Mouse (Mus musculus): ENCODE results near the gene Ddx24.

Gene Ddx24

DNA sequence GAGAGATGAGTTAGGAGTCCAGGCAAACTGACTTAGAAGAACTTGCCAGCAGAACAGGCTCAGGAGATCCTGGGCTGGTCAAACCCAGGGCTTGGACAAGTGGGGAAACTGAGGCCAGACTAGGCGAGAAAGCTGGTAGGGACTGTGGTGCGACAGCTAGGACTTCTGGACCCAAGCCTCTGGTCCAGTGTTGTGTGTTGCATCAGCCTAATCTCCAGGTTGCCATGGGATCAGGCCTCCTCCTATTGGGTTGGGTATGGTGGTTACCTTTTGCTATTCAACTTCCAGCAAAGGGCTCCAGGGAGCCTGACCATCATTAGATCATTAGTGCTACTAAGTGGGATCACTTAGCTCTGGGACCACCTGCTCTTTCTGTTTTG, 36.3 kb downstream of the Ddx24 start:
- DNase-seq = no peak

DNA sequence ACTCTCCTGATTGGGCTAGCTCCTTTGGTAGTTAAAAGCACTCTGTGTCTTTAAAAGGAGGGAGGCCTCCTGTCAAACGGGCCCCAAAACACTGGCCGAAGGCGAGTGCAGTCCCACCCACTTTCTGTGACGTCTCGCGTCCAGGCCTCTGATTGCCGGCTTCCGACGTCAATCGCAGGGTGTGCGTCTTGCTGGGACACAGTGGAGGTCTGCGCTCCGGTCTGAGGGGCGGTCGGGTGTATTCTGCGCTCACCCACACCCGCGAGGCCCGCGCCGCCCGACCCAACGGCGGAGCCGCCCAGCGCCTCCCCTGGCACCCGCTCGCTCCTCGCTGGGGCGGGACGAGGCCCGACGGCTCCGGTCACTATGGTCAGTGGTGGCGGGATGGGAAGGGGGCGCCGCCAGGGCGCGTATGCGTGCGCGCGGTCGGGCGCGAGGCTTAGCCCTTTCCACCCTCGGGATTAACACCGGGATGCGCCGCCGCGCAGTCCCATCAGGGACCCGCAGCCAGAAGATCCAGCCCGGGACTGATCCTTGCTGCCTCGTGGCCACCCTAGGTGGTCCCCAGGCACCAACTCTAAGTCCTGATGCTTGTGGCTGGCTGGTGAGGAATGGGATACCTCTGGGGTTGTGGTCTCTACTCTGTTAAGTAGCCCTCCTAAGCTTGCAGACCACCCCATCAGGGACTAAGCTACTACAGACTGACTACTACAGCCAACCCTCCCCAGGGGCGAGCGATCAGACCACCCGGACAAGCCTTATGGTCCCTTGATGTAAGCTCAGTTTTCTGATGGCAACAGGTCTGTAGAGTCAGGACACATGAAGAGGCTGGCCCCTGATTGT, 36.9 kb downstream of the Ddx24 start, which contains the start of gene Otub2:
TSS of gene Otub2 (plus strand) at position 178 of the 843 bp plus-strand sequence.
- peak; percentile 96 to 98 for DNase-seq

DNA sequence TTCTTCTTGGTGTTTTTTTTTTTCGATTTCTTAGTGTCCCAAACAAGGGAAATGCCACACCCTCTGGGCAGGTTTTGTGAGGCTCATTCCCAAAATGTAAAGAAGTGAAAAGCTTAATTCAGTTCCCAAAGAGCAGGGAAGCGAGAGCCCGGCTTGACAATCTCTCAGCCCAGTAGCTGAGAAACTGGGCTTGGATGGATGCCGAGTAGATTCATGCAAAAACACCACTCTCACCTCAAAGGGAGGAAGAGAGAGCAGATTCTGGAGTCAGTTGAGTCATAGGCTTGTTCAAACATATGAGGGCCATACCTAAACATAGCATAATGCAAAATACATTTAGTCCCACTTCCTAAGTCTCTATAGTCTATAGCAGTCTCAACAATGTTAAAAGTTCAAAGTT, 45.4 kb downstream of the Ddx24 start:
- no peak for DNase-seq

DNA sequence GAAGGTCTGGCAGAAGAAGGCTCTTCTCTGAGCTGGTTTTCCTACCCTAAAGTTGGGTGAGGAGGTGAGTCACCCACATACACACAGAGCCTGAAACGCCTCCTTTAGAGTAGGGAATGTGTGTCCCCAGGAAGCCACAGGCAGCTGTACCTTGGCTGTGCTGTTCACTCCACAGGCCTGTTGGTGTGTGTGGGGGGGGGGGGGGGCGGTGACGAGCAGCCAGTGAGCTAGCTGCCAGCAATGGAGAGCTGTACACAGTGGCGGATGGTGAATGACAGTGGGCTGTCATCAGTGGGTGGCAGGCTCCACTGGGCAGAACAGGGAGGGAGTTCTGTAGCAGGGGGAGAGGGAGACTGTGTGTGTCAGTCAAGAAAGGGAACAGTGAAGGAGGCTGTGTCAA, 48.9 kb downstream of the Ddx24 start:
- DNase-seq = no peak

DNA sequence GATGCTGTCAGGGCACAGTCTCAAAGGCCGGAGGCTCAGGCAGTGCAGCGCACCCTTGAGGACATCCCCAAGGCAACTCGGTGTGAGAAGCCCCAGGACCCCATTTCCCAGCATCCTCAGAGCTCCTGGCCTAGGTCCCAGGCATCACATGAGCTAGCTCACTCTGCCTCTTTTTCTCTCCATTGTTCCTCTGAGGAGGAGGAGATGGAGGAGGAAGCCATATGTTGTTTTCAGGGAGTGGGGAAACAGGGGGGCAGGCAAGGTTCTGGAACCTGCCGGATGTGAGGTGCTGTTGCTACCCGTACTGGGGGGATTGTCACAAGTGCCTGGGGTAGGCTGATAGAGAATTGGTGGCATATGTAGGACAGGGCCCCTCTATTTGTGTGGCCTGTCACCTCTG, 49.5 kb downstream of the Ddx24 start:
- no peak for DNase-seq

DNA sequence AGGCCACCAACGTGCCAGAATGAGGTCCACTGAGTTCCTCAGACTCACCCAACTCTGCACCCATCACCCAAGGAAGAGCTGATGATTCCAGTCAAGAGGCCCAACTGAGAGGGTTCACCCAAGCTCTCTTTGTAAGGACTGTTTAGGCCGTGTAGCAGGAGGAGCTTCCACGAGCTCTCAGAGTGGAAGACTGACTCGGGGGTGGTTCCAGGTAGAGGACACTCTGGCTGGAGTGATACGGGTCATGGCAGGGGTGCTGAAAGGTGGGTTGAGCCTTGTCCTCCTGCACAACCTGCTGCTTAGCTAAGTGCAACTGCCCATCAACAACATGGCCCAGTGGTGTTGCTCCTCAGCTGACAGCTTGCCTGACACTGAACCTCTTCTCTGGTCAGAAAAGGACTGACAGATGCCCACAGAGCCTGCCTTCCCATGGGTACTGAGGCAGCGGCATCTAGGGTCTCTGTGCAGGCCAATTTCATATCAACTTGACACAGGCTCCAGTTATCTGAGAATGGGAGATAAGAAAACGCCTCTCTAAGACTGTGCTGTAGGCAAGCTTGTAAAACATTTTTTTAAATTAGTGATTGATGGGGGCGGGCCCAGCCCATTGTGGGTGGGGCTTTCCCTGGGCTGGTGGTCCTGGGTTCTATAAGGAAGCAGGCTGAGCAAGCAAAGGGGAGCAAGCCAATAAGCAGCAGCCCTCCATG, 51.9 kb downstream of the Ddx24 start:
- no peak for DNase-seq

DNA sequence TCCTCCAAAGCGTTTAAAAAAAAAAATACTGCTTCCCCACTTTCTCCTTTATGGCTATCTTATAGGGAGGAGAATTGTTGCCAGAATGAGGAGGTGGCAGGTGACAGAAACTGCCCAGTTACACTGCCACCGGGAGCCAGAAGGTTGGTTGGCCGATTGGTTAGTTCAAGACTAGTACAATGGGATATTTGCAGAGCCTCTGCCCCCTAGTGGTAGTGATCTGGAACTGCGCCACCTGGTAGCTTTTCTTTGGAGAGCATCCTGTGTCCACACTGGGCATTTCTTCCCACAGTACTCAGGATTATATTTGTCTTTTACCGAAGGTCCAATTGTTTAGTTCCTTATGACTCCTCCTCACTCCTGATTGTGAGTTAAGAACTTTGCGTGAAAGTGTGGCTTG, 53.9 kb downstream of the Ddx24 start:
- DNase-seq = peak; percentile 51 to 66

DNA sequence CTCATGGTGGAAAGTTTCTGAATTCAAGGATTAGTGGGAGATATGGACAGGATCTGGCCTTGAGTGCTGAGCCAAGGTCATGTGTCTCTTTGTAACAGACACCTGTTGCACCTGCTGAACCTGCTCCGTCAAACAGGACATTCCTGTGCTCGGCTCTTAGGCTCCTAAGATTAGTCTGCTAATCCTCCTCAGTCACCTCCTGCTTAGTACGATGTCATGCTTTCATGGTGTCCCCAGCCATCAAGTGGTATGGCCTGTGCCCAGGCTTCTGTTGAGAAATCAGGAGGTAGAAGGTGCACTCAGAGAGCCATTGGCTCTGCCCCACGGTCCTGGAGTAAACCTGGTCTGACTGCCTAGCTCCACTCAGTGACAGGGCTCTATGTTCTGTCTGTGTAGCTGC, 54.8 kb downstream of the Ddx24 start:
- no peak for DNase-seq

DNA sequence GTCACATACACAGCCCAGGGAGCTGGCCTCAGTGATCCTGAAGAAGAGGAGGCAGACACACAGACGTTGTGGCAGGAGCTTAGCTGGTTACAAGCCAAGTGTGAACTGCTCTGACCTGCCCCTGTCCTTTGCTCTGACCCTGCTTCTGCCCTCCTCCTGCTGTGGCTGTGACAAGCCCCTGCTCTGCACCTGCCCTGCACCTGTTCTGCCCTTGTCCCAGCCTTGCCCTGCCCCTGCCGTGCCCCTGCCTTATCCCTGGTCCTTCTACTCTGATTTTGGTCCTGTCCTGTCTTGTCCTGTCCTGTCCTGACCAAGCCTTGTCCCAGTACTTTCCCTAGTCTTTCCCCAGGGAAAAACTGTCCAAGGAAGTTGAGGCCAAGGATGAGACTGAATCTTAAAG, 56.9 kb downstream of the Ddx24 start:
- DNase-seq = no peak

DNA sequence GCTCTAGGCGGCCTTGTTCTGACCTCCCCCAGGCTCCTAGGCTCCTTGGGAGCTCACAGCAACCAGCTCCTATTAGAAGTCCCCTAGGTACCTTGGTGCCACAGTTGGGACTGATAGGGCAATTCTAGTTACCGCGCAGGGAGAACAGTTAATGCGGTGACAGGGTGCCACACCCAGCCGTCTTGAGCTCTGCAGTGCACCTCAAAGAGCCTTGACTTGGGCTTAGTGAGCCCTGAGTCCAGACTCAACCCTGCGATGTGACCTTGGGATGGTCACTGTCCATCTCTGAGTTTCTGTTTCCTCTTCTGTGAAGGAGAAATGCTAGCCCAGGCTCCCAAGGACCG, 57.3 kb downstream of the Ddx24 start:
- no peak for DNase-seq

DNA sequence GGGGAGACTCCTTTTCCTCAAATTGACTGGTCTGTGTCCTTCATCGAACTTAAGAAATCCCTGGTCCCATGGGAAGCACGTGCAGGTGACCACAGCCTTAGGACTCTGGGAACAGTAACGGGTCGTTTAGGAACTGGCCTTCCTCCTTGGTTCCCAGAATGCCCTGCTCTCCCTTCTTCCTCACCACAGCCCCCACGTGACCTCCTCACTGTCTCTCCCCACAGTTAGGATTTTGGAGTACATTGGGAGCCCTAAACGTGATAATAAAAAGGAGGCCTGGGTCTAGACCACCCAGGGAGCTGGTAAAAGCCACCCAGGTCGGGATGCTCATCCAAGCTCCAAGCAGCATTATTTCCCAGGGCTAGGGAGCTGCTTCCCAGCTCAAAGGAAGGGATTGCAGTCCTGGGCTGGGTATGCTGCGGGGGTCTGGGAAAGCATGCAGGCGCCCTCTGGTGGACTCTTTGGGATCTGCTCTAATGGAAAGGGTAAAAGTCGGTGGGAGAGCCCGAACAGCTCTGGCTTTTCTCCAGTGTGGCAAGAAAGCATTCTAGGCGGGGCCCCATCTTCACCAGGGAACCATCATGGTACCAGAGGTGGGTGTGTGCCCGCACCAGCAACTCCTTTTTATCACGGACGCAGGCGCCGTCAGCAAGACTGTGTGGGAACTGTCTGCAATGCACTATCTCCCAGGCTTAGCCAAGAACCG, 57.9 kb downstream of the Ddx24 start:
- DNase-seq = peak; percentile 62 to 85

DNA sequence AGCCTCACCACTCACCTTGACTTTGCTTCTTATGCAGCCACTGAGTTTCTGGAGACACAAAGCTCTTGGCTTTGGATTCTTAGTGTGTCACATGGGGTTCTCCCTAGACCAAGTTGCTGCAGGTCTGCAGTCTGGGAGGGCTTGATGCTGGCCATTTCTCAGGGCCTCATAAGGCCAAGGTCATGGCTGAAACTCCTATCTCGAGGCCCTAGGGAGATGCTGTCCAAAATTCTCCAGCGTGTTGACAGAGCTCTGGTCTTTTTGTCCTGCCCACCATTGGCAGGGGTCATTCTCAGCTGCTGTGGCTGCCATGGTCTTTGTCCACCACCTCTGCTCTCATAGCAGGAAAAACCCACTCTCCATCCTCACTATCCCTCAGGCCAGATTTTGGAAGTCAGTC, 58.5 kb downstream of the Ddx24 start:
- no peak for DNase-seq

DNA sequence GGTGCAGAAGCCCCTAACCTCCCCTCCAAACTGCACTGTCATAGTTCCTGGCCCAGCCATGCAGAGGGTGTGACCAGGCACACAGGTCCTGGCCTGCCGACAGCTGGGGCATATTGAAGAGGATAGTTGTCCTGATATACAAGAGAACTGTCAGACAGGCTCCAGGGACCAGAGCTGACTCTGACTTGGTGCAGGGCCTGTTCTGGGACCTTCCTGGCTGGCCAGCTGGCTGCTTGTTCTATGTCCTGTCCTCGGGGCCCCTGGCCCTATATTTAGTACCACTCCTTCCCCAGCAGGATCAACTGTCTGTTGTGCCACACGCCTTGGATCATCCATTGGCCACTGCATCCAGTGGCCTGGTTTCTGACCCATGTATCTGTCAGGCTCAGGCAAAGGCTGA, 63.3 kb downstream of the Ddx24 start:
- no peak for DNase-seq

DNA sequence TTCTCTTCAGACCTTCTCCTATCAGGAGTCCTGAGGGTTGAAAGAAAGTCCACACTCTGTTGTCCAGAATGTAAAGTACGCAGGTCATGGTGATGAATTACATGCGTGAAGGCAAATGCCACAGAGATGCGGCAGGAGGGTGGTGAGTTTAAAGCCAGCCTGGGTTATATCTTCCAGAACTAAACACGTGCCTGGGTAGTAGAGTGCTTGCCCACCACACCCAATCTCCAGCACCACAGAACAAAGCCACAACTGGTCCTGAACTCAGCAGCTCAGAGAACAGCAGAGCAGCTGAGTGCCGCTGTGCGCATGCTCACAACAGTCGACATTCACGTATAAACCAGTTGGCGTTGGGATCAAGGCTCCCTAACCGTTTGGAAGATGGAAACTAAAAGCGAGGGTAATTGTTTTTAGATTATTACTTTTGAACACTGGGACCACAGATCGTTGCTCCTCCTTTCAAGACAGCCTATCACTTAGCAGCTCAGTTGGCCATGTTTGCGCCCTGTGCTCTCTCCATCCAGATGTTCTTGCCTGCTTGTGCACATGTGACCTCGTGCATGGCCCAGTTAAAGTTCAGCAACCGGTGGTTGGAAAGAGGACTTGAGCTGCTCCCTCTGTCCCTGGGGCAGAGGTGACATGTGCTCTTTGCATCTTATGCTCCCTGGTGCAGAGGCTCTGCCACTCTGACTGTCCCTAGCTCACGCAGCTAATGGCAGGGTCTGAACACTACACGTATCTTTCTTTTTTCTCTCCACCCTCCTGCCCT, 63.9 kb downstream of the Ddx24 start:
- no peak for DNase-seq

DNA sequence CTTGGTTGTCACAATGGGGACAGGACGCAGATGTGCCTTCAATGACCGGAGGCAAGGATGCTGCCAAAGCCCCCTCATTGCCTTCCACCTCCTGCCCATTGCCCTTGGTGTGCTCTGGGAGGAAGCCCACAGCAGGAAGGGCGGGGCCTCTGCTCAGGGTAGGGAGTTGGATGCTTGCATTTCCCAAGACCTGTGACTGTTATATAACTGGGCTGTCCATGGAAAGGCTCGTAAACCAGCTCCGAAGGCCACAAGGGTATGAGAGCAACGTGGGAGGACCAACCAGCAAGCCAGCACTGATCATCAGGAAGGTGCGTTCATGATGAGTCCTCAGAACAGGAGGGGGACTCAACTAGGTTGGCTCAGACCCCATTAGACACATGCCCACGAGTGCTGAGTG, 64.8 kb downstream of the Ddx24 start:
- DNase-seq = no peak

DNA sequence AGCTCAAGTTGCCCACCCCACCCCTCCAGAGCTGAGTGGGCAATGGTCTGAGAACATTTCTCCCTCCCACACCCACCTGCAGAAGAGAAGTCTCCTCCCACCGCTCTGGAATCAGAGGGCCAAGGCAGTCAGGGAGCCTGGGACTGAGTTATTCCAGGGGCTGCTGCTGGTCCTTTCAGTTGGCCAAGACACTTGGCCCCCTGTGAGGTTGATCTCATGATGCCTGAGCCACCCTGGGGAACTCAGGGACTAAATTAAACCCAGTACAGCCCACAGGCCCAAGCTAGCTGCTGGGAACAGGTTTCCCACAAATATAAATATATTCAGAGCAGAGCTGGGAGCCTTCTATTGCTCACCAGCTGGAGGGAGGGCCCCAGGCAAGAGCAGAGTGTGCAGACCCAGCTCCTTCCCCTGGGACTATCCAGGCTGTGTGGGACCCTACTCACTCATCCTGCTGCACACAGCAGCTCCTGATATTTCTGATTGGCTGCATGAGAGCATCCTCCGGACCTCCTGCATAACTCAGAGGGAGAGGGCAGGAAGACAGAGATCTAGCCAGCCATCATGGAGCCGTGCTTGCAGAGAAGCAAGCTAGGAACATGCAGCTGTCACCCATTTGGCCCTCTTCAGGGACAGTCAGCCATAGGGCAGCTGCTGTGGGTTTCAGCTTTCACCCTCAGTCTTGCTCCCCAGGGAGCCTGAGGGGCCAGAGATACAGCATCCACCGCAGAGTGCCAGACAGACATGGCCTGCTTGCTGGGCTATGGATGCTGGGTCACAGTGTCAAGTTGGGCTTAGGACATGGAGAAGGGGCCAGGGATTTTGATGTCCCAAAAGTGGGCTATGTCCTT, 66.5 kb downstream of the Ddx24 start:
- no peak for DNase-seq

DNA sequence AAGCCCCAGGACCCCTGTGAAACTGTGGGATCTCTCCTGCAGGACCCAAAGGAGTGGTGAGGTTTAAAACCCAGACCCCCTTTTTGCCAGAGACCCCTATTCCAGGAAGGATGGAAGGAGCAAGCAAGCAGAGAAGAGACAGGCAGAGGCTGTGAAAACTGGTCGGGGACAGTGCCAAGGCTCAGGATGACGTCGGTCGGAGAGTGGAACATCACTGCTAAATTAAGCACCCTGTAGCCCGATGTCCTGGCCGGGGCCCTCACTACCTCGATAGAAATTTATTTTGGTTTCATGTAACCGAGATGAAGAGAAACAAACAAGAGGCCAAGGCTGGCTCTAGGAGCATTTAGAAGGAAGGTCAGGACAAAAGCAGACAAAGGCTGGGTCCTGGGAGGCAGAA, 67.4 kb downstream of the Ddx24 start:
- no peak for DNase-seq

All from kidney, postnatal 25 days (tissue).